Mouse (Mus musculus) midbrain, embryonic 15.5 days (tissue): Measurements from ENCODE around the gene Traf6. TPM values are rescaled to one million over a fixed set of nuclear protein-coding genes. Genes with fewer than 3 reads are reported as not detected.
"Not testable (repeated sequence)": the region's sequence is repeated elsewhere in the genome, so short reads cannot be mapped to it uniquely, and the experiment has no call there.

ENCODE experiments used
- ATAC-seq: fragments of 200-750 bp; cut with Nextera tagmentation; replicated peaks from 2 replicates; pipeline ENCODE4 v1.8.0; 2017; ENCODE audit warnings: moderate TSS enrichment
- H3K27ac ChIP-seq: fragments of 300-500 bp; sonication (generic); 2 replicates; pipeline ENCODE4 v1.5.1; 2015; ENCODE audit warnings: mild to moderate bottlenecking, inconsistent platforms
- H3K27me3 ChIP-seq: fragments of 300-500 bp; sonication (generic); replicated peaks from 2 replicates; pipeline ENCODE4 v1.6.1; 2015; ENCODE audit warnings: inconsistent platforms
- H3K36me3 ChIP-seq: fragments of 300-500 bp; sonication (generic); replicated peaks from 2 replicates; pipeline ENCODE4 v1.6.1; 2015; ENCODE audit warnings: inconsistent platforms
- H3K4me1 ChIP-seq: fragments of 300-500 bp; sonication (generic); 2 replicates; pipeline ENCODE4 v1.6.1; 2015; ENCODE audit warnings: inconsistent platforms
- H3K4me2 ChIP-seq: fragments of 300-500 bp; sonication (generic); 2 replicates; pipeline ENCODE4 v1.6.1; 2015; ENCODE audit warnings: inconsistent platforms, mild to moderate bottlenecking, moderate library complexity
- H3K4me3 ChIP-seq: fragments of 300-500 bp; sonication (generic); 2 replicates; pipeline ENCODE4 v1.5.1; 2015; ENCODE audit warnings: mild to moderate bottlenecking, inconsistent platforms
- H3K9ac ChIP-seq: fragments of 300-500 bp; sonication (generic); 2 replicates; pipeline ENCODE4 v1.6.1; 2015; ENCODE audit warnings: mild to moderate bottlenecking, inconsistent platforms
- H3K9me3 ChIP-seq: fragments of 300-500 bp; sonication (generic); 2 replicates; pipeline ENCODE4 v1.6.1; 2016; ENCODE audit warnings: inconsistent platforms
- WGBS: fragments of 180-500 bp; shearing (Covaris S2); methylation state at CpG from one replicate; pipeline ENCODE4 v1.1.7; 2015; ENCODE audit warnings: mixed read lengths; 5-methylcytosine and 5-hydroxymethylcytosine counted together
- polyA plus RNA-seq: library from polyadenylated mRNA; unstranded; fragments of >200 nt; fragmentation: Nextera tagmentation; extraction: Ambion mirVana; gene quantifications from 2 replicates; pipeline ENCODE4 v1.2.1, GENCODE M21; 2015

Gene Traf6
- polyA plus RNA-seq, 1 experiment from 2014 or later: 6.6 TPM

DNA sequence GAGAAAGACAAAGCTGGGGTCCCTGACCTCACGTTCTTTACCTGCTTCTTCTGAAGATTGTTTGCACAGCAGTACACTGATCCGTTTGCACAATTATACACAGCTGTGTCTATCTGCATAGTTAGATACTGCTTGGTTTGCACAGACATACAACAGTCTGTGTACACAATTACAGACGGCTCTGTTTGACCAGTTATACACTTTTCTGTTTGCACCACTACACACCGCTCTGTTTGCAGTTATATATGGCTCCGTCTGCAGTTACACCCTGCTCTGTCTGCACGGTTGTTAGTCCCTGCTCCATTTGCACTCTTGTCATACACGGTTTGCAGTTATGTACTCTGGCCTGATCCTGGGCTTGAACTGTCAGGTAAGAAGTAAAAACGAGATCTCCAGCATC, 63.4 kb downstream of the Traf6 start:
- Histone ChIP-seq H3K4me1 (no peaks in the 10 kb centered on the region), H3K4me3 (no peak overlapping the region), H3K4me2 (no peak overlapping the region), H3K9me3 (no peaks in the 10 kb centered on the region), H3K36me3 (no peaks in the 10 kb centered on the region), H3K27ac (no peak overlapping the region), H3K9ac (no peak overlapping the region), H3K27me3 (no peaks in the 10 kb centered on the region)
- 78% methylated on average over 8 of the region's 8 CpGs for WGBS
- no peak for ATAC-seq

DNA sequence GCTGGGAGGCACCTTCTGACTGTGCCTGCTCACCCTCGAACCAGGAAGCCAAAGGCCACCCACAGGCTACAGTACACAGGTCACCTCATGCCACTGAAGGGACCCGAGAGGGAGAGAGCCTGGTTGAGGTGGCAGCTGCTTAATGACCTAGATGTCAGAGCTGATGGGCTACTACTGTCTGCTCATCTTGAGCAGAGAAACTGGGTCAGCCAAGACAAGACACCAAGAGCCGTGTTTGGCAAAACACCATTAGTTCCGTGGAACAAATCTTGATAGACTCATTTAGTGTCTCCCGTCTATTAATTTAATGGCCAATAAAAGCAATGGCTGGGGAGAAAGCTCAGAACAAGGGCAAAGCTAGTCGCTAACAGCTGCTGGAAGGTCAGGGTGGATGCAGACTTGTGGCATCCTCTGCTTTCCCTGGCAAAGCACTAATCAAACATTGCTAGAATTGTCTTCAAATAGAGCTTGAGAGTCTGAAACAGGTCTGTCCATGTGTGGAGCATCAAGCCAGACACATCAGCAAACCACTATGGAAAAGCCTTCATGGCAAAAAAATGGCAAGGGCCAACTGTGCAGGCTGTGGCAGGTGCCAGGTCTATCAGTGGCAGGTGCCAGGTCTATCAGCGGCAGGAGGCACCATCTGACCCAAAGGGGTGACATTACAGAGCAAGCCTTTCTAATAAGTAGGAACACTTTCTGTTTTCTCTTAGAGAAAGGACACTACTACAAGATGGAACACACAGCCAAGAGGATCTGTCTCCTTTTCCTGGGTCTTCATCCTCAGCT, 64.0 kb downstream of the Traf6 start:
- Histone ChIP-seq H3K4me1 (no peaks in the 10 kb centered on the region), H3K36me3 (no peaks in the 10 kb centered on the region), H3K27ac (no peak overlapping the region), H3K9me3 (no peaks in the 10 kb centered on the region), H3K4me3 (no peak overlapping the region), H3K9ac (no peak overlapping the region), H3K27me3 (no peaks in the 10 kb centered on the region), H3K4me2 (no peak overlapping the region)
- ATAC-seq: no peak
- WGBS: 83% methylated on average over 7 of the region's 7 CpGs

DNA sequence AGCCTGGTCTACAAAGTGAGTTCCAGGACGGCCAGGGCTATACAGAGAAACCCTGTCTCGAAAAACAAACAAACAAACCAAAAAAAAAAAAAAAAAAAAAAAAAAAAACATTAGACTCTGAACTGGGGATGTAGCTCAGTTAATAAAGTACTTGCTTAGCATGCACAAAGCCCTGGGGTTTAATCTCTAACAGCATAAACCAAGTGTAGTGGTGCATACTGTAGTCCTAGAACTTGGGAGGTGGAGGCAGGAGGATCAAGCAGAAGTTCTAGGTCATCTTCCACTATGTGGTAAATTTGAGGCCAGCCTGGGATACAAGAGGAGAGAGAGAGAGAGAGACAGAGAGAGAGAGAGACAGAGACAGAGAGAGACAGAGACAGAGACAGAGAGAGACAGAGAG, 67.4 kb downstream of the Traf6 start:
- H3K4me2 ChIP-seq, H3K9ac ChIP-seq, H3K27ac ChIP-seq, H3K36me3 ChIP-seq, H3K27me3 ChIP-seq, ATAC-seq, H3K4me3 ChIP-seq, H3K4me1 ChIP-seq, H3K9me3 ChIP-seq: not testable (repeated sequence)
- WGBS: 92% methylated on average over 2 of the region's 2 CpGs

DNA sequence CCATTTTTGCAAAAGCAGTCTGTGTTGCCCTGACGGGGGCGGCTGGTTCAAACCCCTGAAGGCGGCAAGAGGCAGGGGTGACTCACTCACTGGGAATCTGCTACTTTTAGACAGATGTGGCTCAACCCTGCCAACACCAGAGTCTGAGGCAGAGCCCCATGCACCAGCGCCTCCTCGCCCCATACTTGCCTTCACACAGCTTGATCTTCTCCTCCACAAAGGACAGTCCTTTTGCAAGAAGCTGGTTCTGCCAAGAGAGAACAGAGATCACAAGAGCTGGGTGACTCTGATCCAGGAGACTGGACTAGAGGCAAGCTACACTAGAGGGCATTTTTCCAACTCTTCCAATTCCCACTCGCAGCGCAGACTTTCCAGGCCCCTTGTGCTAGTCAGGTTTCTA, 68.3 kb downstream of the Traf6 start:
- Histone ChIP-seq H3K9me3 (no peaks in the 10 kb centered on the region), H3K27me3 (no peaks in the 10 kb centered on the region), H3K27ac (no peak overlapping the region), H3K4me1 (no peaks in the 10 kb centered on the region), H3K36me3 (no peaks in the 10 kb centered on the region), H3K4me3 (no peak overlapping the region), H3K4me2 (no peak overlapping the region), H3K9ac (no peak overlapping the region)
- WGBS: 94% methylated on average over 7 of the region's 7 CpGs
- ATAC-seq: no peak

Other genes with a start within 250 kb of the Traf6 start
- gene Rag2, start 53.7 kb upstream of the Traf6 start, polyA plus RNA-seq: not detected in 2 replicates
- gene Rag1, start 28.9 kb upstream of the Traf6 start, polyA plus RNA-seq: 0.10 and 0.15 TPM in 2 replicates
- 42.6 and 46.4 TPM in 2 replicates for gene B230118H07Rik, start 28.9 kb upstream of the Traf6 start, polyA plus RNA-seq
- 4.8 and 5.8 TPM in 2 replicates for gene Prr5l, start 204.6 kb downstream of the Traf6 start, polyA plus RNA-seq
- 107 and 114 TPM in 2 replicates for gene Commd9, start 207.8 kb downstream of the Traf6 start, polyA plus RNA-seq